Mouse (Mus musculus) small intestine, adult 2 months (tissue): ENCODE measurements at regions not wholly inside any gene's neighbourhood (a gene's known extent, or its start where the extent isn't known, plus 50 kb on each side); places are given as distances from the start of the nearest gene placed in this dataset.

Experiments used
- CTCF ChIP-seq: fragments of 200-500 bp; IDR thresholded peaks from 2 replicates; pipeline ENCODE4 v1.5.1; 2012; ENCODE audit warnings: low read depth, mild to moderate bottlenecking, control low read depth, inconsistent platforms, low read length, moderate library complexity, mixed read lengths; ENCODE audit not compliant: insufficient replicate concordance, insufficient read length; ENCODE audit errors: extremely low read depth
- POLR2A ChIP-seq: fragments of 200-500 bp; IDR thresholded peaks from 2 replicates; pipeline ENCODE4 v1.6.1; 2012; ENCODE audit warnings: low read depth, mild to moderate bottlenecking, control low read depth, inconsistent platforms, low read length, moderate library complexity

DNA sequence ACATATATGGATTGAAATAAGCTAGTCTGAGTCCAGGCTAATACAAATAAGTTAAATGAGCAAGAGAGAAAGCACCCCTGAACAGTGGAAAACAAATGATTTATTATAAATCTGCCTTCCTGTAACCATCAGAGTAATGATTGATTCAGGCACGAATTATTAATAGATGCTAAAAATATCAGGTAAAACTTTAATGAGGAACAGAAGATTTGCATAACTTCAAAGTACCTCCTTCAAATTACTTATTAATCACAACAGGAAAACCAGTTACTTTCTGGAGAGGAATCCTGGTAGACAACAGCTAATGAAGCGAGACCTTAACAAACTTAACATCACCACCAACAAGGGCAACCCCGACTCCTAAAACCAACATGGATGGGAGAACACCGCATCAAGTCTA lies 423.9 kb downstream of the Cntnap4 start:
- no peak for TF ChIP-seq POLR2A
- no peak for TF ChIP-seq CTCF
